Mouse (Mus musculus): Measurements from ENCODE around the gene Gm20388.
"Not testable (repeated sequence)": the region's sequence is repeated elsewhere in the genome, so short reads cannot be mapped to it uniquely, and the experiment has no call there.

Gene Gm20388

GRCm38 (mm10) chr8:121654966-121655494 is 1744.4 kb downstream of the Gm20388 start:
- no peak for DNase-seq

DNA sequence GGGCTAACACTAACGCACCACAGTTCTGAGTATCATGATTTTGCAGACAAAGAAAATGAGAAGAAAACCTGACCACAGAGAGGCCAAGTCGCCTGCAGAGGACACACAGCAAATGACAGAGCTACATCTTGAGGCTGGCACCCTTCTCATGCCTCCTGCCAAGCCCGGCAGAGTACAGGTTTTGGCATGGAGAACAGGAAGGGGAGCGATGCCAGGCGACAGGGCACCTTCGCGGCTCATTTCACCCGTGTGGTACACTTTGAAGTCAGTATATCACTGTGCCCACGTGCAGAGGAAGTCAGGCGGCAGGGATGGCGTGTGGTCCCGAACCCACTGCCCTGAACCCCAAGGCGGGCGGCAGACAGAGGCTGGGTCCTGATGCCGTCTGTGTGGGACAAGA is 1750.0 kb downstream of the Gm20388 start:
- DNase-seq, result peak; percentile 71

GRCm38 (mm10) chr8:121661631-121662357 is 1751.2 kb downstream of the Gm20388 start:
- peak; percentile 70 to 78 for DNase-seq

- DNase-seq, result no peak
Observed at GRCm38 (mm10) chr8:121663101-121663500, 1752.5 kb downstream of the Gm20388 start.

GRCm38 (mm10) chr8:121665329-121665728 is 1754.7 kb downstream of the Gm20388 start:
- DNase-seq, result peak; percentile 67 to 74

DNA sequence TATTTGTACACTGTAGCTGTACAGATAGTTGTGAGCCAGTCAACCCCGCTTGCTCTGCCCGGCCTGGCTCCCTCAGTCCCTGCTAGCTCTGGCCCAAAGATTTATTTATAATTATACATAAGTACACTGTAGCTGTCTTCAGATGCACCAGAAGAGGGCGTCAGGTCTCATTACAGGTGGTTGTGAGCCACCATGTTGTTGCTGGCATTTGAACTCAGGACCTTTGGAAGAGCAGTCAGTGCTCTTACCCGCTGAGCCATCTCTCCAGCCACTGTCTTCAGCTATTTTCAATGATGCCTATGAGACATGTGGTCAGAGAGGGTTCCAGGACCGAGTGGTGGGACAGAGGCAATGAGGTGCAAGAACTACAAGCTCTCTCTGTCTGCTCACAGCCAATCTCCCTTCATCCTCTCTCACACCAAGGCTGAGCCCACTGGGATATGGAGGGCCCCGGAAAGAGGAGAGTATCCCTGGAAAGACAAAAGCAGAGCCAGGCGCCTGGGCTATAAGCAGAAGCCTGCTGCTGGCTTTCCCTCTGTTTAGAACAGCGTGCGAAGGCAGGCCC is 1757.4 kb downstream of the Gm20388 start:
- DNase-seq, result not testable (repeated sequence)

DNA sequence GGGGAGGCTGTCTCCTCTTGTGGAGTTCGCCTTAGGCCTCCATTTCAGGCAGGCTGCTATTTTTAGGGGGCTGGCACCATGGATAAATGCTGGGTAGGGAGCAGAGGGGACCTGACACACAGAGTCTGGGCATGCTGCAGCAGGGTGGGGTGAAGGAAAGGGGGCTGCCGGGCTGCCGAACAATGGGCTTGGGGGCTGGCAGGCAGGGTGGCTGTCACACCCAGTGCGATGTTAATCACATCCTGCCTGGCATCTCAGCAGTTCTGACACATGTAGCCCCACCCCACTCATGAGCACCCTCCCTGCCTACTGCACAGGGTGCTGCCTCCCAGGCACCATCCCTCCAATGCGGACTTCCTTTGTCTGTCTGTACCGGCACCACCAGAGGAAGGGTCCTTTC is 1757.9 kb downstream of the Gm20388 start:
- no peak for DNase-seq

DNA sequence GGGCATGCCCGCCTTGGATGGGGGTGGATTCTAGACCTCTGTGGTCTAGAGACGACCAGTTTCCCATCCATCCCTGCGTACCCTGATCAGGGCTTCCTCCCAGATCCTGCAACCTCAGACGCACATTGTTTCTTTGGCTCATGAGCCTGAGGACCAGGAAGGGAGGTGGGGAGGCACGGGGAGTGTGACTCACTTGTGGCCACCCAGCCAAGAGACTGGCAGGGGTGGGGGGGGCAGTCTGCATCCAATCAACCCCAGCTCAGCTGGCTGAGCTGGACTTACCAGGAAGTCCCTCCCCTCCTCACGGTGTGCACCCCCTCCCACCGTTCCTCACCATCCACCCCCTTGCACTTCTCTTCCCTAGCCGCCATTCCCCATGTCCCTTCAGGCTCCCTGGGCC is 1758.6 kb downstream of the Gm20388 start:
- no peak for DNase-seq

- DNase-seq, result no peak
Observed at GRCm38 (mm10) chr8:121673153-121673552, 1762.5 kb downstream of the Gm20388 start.

GRCm38 (mm10) chr8:121673917-121674316 is 1763.3 kb downstream of the Gm20388 start:
- no peak for DNase-seq

DNA sequence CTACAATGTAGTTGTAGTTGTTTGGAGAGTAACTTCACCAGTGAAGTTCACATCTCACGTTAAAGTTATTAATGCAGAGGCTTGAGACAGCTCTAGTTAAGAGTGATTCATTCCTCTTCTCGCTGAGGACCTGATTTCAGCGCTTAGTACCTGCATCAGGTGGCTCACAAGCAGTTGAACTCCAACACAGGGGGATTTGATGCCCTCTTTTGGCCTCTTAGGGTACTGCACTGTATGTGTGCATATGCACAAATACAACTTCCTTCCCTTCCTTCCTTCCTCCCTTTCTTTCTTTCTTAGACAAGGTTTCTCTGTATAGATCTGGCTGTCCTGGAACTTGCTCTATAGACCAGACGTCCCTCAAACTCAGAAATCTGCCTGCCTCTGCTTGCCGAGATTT is 1763.9 kb downstream of the Gm20388 start:
- peak in 1 of 2 experiments; percentile 72 for DNase-seq

- no peak for DNase-seq
Observed at GRCm38 (mm10) chr8:121675161-121675560, 1764.5 kb downstream of the Gm20388 start.

DNA sequence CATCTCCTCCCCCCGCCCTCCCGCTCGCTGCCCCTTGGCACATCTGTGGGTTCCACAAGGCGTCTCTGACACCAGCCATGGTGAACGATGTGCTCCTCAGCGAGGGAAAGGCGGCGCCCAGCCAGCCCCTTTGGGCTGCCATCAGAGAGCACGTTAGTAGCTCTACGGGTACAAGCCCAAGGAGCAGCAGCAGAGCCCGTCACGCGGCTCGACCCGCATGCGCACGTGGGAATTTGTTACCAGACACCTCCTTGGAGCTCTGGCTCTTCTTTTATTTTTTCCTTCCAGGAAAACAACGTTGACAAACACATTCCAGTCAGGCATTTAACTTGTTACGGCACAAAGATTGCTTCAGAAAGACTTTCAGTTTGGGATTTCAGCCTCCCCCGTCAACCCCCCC is 1765.1 kb downstream of the Gm20388 start:
- peak; percentile 79 to 82 for DNase-seq

DNA sequence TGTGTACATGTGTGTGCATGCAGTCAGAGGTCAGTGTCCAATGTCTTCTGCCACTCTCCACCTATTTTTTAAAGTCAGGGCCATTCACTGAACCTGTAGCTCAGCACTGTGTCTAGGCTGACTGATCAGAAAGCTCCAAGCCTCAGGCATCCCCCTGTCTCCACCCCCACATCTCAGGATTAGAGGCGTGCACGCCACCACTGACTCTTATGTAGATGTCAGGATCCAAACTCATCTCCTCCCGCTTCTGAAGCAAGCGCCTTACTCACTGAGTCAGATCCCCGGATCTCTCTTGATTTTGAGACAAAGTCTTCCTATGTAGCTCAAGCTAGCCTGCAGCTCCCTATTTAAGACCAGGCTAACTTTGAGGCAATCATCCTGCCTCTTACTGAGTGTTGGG is 1768.1 kb downstream of the Gm20388 start:
- DNase-seq, result no peak

DNA sequence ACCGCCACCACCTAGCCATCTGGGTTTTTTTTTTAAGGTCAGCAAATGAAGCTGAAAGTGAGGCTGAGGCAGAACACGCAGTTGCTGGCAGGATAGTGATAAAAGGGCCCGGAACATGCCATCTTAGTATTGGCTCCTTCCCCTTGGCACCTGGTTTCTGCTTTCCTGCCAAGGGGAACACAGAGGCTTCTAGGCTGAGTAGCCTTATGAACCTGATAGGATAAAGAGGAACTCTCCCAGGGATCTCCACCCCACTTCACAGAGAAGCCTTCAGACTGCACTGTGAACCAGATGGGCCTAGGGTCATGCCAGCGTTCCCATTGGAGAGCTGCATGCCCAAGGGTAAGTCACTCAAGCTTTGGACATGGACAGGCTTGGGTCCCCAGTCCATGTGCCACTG is 1770.3 kb downstream of the Gm20388 start:
- DNase-seq, result no peak

GRCm38 (mm10) chr8:121681457-121681856 is 1770.8 kb downstream of the Gm20388 start:
- DNase-seq, result no peak

- DNase-seq, result no peak
Observed at GRCm38 (mm10) chr8:121683083-121683832, 1772.6 kb downstream of the Gm20388 start.

DNA sequence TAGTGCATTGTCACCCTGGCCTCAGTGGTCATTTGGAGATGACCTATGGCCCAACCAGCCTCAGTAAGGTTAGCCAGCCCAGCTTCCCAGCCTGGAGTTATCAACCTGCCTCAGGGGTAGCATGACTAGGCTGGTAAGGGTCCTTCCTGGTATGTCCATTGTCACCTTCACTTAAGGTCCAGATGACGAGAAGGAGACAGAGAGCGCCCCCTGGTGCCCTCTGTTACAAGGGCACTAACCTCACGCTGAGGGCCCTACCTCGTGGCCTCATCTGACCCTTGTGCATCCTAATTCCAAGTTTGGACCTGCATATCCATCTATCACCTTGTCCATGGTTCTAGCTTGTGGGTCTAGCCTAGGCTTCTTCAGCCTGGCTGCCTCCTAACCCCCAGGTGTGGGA is 1774.8 kb downstream of the Gm20388 start:
- peak in 1 of 2 experiments; percentile 80 for DNase-seq

GRCm38 (mm10) chr8:121687455-121688161 is 1777.0 kb downstream of the Gm20388 start:
- no peak for DNase-seq

- DNase-seq, result no peak
Observed at GRCm38 (mm10) chr8:121688496-121688895, 1777.9 kb downstream of the Gm20388 start.

DNA sequence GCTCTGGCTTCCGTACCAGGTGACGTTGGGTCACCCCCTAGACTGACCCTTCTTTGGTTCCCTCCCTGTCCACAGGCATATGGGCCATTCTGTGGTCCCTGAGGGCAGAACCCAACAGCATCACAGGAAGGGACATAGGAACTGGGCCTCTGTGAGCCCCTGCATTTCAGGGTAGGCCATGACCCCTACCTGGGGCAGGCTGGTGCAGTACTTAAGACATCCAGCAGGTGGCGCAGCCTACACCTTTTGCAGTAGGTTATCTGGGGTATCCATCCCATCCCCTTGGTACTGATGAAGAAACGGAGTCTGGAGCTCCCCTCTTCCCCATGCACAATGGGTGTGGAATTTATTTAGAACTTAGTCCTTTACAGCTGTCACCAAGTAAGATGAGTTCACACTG is 1783.8 kb downstream of the Gm20388 start:
- DNase-seq, result peak in 1 of 2 experiments; percentile 65

- DNase-seq, result peak; percentile 91
Observed at GRCm38 (mm10) chr8:121695585-121696184, 1785.0 kb downstream of the Gm20388 start.

Data from kidney, adult 8-10 months (tissue).